Mouse (Mus musculus) c-Kit-positive CD71-positive TER-119-negative erythroid progenitor cells, embryonic 14.5 days (primary cell): ENCODE measurements at regions not wholly inside any gene's neighbourhood (a gene's known extent, or its start where the extent isn't known, plus 50 kb on each side); places are given as distances from the start of the nearest gene placed in this dataset.

ENCODE experiments used
- DNase-seq: peaks from one replicate; pipeline ENCODE4 v3.0.0-alpha.2; 2013; ENCODE audit warnings: low read depth

- no peak for DNase-seq
Observed at GRCm38 (mm10) chr3:137795754-137796315, 68.5 kb upstream of the H2afz start.

DNA sequence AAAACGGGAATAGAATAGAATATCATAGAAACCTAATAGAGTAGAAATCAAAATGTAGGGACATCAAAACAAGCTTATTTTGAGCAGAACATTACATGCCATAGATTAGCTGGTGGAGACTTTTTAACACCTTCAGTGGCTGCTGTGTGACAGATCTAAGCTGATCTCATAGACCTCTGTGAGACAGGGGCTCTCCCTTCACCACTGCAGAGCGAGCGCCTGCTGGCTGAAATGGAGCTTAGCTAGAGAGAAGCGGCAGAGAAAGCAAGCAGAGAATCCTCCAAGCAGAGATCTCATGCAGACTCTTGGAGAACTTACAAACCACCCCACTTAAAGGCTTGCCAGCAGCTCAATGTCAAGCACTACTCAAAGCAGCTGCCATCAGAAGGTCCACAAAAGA, 65.5 kb upstream of the H2afz start:
- no peak for DNase-seq

- no peak for DNase-seq
Observed at GRCm38 (mm10) chr3:137801402-137802020, 62.8 kb upstream of the H2afz start.

GRCm38 (mm10) chr3:137807423-137807822, 56.9 kb upstream of the H2afz start:
- no peak for DNase-seq

DNA sequence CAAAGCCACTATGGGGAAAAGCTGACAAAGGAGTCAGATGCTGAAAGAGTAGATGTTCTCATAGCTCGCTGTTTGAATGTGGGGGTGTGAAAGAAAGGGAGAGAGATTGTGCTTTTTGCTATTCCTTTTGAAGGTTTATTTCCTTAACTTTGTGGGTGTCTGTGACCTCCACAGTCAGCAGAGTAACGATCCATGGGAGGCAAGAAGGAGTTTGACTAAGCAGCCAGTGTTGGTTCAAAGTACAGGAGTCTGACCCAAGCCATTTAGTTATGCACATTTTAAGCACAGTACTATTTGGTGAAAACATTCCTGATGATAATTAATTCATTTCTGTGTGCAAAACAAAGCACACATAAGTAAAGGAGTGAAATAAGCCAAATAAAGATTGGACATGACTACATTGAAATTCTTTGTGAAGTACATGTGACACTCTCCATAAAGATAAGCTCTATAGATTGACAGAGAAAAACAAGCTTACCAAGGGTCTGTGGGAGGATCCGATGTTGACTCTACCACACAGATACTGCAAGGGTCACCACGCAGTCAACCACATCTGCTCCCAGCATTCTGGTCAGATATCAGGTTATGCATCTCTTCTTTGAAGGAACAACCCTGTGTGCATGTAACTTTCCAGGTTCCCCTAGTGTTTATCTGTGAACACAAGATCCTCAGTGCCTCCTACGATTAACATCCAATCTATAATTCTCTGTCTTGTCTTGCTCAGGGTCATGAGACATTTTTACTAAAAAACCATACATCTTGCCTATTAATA, 56.2 kb upstream of the H2afz start:
- no peak for DNase-seq

GRCm38 (mm10) chr3:137810123-137810522, 54.2 kb upstream of the H2afz start:
- DNase-seq: no peak
